Mouse (Mus musculus) 416B (cell line): ENCODE results near the gene Xylt1.

ENCODE experiments used
- DNase-seq: peaks from one replicate; pipeline ENCODE4 v3.0.0; 2011; ENCODE audit warnings: low read depth

The Xylt1 gene

DNA sequence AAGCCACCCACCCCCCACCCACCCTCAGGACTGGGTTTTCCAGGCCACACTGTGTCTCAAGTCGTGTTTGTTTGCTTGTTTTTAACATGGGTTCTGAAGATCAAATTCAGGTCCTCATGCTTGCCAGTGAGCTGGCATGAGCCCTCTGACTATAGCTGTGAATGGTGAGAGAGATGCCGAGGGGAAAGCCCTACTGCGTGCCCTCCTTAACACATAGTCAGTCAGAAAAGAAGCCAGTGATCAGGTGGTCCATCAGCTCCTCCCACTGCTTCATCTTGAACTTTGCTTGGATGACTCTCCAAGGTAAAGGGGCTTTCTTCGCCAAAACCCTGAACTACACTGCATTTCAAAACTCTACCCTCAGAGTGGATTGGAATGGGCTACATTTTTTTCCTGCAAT lies 183.8 kb downstream of the Xylt1 start:
- DNase-seq, result no peak

DNA sequence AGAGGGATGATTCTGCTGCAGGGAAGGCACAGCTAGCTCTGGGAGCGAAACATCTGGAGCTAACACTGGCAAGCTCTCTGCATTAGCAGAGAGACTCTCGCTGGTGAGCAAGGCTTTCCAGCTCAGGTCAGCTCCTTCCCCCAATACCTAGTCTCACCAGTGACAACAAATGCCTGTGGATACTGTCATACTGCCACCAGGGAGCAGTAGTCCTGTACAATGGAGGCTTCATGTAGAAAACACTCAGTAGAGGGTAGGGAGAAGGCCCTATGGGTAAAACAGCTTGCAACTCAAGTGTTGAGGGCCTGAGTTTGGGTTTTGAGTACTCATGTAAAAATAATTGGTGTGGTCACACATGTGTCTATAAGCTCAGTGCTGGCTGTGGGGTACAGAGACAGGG lies 185.3 kb downstream of the Xylt1 start:
- peak; percentile 29 for DNase-seq

DNA sequence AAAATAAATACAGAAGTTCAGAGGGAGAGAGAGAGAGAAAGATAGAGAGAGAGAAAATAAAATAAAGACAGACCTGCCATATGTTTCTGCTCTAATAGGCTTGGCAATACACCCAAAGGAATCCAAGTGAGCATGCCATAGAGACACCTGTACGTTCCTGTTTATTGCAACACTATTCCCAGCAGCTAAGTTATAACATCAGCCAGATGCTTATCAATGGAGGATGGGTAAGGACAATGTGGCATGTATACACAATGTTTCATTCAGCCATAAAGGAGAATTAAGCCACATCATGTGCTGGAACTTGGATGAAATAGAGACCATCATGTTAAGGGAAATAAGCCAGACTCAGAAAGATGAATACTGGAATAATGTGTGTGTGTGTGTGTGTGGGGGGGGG lies 186.1 kb downstream of the Xylt1 start:
- no peak for DNase-seq

DNA sequence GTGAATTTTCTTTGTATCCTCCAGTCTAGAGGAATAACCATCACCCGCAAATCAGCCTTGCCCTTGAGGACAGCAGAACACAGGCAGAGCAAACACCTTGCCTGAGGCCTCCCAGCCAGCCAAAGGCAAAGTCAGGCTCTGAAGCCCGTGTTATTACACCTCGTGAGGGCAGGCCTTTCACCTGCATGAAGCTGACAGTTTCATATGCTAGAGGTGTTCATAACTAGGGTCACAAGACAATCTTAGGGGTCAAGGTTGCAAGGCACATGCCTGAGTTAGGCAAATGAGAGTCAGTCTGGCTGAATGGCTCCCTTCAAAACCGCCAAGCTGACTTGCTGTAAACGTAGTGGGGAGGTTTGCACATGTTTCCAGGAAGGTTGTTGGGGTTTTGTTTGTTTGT lies 186.5 kb downstream of the Xylt1 start:
- DNase-seq, result no peak

DNA sequence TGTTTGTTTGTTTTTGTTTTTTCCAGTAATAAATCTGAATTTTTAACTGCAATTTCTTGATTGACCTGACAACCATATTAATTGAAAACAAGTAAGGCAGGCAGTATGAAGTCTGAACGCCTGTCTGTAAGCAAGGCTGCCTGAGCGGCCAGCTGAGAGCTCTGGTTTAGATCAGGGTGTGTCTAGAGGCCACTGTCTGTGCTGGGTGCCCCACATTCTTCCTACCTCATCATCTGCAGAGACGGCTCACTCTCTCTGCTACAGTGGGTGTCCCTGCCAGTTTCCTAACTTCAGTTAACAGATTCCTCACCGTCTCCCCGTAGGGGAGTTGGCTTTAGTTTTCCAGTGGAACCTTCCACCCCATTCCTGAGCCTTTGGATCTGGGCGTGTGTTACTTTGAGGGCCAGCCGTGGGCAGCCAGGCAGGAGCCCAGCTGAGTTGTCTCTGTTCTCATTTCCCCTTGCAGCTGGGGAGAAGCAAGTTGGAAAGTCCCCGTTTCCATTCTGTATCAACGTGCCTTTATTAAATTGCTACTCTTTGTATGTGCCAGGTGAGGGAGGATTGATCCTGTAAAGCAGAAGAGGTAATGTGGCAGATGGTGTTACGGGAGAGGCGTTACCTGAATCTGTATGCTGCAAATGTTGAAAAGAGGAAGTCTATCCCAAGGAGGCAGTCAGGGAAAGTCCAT lies 187.0 kb downstream of the Xylt1 start:
- DNase-seq, result no peak

DNA sequence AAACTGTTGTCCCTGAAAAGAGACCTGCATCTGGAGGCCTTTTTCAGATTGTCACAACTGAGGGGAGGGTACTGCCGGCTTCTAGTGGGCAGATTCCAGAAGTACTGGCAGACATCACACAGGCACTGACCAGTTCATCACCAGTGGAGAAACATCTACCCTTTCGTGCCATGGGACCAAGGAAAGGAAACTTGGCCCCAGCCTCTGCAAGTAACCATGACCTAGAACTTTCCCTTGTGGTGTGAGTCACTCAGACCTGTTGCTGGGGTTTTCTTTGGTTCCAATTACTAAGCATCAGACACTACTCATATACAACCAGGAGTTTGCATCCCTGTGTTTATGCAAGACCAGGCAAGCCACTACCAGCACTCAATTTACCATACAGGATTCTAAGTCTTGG lies 190.4 kb downstream of the Xylt1 start:
- DNase-seq, result peak; percentile 4

DNA sequence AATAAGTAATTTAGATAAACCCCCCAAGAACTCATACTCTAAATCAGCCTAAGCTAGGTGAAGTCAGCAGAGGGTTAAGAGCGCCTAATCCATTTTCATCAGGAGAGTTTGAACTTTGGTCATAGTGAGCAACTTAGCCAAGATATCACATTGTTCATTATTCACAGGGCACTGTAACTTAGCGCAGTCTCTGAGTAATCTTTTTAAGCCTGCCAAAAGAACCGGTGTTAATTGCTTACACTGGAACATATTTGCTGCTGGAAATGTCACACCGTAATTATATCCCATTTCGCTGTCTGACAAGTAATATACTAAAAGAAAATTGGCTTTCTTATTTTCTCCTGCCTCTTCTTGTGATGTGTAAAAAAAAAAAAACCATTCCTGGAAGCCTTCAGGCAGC lies 190.9 kb downstream of the Xylt1 start:
- no peak for DNase-seq

DNA sequence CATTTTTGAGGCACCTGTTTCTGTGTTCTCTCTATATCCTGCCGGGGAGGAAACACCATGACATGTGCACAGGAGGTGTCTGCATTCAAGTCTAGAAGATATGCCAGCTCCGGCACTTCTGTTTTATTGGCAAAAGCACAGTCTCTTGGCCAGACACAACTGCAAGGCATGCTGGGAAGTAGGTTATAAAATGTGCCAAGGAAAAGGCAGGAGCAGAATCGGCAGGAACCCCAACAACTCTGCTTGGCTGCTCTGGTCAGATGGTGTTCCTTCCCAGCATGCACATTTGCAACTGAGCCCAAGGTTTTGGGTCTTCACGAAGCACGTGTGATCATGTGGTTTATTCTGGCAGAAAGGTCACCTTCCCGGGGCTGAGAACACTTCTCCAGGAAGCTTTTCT lies 192.4 kb downstream of the Xylt1 start:
- no peak for DNase-seq

DNA sequence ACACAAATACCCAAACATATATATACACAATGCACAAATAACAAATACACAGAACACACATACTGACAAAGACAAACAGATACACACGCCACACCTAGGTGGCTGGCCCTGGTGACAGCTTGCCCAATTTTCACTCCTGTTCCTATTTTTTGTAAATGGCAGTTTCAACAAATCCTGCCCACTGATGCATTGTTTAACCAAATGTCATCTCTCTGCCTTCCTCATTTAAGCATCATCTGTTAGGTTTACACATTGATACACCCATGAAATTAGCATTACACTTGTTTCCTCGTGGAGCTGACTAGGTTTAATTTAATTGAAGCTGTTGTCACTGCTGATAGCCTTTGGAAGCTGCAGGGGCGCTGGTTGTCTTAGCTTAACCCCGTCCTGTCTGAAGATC lies 194.6 kb downstream of the Xylt1 start:
- no peak for DNase-seq

DNA sequence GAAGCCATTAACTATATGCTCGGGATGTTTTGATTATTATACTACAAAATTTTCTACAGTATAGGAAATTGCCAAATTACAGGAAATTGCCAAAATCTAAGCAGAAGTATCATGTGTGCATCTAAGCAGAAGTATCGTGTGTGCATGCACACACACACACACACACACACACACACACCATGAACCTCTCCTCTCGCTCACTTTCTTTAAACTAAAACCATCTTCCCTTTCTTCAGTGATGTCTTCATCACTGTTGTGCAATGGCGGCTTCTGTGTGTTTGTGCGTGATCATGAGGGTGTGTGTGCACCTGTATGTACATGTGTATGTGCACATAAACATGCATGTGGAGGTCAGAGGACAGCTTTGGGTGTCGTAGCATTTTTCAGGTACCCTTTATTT lies 196.3 kb downstream of the Xylt1 start:
- peak; percentile 8 for DNase-seq

DNA sequence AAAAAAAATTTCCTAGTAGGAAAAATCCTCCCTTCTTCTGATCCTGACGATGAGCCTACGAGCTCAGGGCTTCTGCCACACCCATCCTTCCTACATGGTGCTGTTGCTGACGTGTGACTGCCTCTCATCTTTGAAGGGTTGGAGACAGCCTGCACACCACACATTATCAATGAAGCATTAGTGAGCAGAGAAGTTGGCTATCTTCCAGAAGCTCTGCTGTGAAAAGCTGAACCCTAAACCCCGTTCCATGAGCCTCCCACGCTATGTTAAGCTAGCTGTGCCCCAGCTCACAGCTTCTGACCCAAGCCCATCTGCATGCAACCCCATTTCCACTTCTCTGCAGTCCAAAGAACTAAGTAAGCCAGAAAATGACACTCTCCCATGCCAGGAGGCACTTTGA lies 204.4 kb downstream of the Xylt1 start:
- no peak for DNase-seq

DNA sequence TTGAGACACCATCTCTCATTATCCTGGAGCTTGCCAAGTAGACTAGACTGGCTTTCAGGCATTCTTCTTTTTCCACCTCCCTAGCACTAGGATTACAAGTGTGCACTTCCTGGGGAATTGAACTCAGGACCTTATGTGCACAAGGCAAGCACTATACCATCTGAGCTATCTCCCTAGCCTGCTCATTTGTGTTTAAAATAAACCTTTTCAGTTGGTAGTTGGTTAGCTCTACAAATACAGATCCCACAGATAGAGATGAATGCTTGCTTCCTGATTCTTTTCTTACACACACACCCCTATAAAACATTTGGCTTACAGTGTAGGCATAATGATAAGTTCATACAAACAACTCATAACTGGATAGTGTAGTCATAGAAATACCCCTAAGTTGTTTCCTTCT lies 206.0 kb downstream of the Xylt1 start:
- peak; percentile 8 for DNase-seq

DNA sequence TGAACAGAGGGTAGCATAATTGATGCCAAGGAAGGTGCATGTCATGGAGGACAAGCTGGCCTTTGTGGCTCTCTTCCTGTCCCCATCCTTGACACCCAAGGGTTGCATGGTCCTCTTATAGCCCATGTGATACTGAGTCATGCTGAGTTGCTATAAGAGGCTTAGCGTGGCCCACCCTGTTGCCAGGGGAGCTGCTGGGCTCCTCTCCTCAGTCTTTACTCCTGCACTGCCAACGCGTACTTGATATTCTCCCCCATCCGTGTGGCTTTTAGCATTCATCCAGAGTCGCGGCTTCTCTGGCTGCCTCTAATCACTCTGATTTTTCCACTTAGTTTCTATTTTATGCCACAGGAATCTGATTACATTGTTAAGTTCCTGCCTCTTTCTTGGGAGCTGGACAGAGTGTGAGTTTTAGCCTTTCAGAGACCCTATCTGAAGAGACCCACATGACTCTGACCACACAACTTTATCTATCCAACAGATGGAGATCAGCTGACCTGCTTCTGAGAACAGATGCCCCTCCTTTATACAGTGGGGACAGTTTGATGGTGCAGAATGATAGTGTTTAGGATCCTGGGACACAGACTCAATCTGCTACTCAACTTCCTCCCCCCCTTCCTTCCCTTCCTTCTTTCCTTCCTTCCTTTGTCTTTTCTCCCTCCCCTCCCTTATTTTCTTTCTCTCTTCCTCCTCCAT lies 206.6 kb downstream of the Xylt1 start:
- peak; percentile 12 for DNase-seq

DNA sequence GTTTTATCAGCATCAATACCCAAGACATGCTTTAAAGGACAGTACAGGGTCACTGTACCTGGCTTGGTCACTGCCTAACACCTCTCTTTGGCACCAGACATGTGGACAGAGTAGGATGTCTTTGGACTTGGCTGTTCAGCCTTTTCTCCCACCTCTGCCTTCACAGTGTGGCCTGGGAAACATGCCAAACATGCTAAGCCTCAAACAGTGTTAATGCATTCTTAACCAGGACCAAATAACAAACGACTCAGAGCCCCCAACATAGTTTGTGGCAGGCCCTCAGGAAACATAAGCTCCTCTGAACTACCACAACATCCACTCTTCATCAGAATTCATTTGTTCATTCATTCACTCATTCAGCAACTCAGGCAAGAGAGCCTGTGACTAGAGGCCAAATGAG lies 207.6 kb downstream of the Xylt1 start:
- no peak for DNase-seq

DNA sequence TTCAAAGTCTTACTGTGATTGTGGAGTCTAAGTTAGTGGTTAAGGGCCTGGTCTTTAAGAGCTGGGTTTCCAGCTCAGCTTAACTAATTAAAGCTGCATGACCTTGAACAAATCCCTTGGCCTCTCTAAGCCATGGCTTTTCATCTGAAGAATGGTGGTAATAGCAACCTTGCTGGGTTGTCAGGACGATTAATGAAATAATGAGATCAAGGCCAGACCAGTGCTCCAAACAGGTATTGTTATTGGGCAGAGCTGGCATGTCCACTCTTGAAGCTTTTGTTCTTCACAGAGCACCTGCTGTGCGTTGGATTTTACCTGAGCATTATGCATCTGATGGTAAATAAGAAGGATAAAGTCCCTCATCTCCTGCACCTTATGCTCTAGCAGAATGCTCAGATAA lies 208.6 kb downstream of the Xylt1 start:
- no peak for DNase-seq

DNA sequence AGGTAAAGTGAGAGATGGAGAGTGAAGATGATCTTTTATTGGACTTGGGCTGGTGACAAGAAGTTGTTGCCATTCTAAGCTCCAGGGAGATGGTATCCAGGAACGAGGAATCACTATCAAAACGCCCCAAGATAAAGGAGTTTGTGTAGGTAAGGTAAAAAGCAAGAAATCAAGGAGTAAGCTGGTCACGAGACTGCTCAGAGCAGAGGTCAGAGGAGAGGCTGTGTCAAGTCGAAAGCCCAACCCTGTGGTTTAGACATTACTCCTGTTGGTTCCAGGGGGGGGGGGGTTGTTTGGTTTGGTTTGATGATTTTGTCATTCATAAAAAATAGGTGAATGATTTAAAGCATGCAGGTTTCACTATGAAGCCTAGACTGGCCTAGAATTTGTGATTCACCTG lies 209.0 kb downstream of the Xylt1 start:
- no peak for DNase-seq

DNA sequence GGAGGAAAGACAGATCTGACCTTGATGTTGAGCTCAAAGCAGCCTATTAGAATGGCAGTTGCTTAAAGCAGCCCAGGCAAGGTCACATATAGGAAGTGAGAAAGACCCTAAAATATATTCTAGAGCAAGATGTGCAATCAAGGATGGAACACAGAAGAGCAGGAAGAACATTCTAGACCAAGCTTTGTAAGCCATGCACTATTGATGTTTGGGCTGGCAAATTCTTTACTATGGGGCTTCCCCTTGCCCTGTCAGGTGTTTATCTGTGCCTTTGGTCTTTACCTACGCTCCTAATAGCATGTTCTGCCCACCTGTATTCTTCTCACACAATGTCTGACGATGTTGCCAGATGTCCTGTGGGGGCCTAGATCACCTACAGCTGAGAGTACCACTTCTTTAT lies 213.4 kb downstream of the Xylt1 start:
- DNase-seq, result no peak

DNA sequence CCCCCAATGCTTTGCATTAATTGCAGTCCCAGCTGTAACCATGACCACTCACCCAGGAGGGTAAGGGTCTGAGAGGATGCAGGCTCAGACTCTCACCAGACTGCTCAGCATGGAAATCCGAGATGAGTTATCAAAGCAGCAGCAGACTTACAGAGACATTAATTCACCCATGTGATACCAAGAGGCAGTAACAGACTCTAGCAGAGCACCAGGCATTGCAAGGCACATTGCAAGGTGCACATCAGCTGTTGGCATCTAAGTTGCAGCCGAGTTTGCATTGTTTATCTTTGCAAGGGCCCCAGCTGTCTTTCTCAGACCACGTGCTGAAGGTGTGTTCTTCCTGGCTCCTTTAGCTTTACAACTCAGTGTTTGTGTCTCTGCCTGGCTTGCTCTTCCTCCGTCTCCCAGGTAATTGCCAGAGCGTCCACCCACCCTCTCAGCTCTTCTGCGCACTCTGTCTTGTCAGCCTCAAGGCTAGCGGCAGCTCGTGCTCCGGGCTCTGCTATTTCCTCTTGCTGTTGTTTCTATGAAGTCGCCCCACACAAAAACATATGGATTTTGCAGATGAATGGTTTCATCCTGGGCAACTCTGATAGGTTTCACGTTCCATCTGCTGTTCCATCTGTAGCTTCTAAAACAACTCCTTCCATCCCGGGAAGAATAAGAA lies 214.4 kb downstream of the Xylt1 start:
- DNase-seq, result no peak

DNA sequence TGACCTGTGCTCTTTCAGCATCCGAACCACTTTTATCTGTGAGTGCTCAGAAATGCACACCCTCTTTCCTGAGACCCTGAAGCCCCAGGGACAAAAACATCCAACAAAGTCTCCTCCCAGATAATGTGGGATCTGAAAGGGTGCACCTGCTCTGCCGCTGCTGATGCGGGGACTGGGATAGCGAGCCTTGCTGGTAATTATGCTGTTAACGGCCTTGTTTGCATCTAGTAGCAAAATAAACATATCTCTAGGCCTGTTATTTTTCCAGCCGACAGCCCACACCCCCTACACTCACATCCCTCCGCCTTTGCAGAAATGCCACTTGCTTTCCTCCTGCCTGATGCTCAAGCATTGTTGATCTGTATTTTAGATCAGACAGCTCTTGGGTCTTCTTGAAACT lies 219.7 kb downstream of the Xylt1 start:
- no peak for DNase-seq

DNA sequence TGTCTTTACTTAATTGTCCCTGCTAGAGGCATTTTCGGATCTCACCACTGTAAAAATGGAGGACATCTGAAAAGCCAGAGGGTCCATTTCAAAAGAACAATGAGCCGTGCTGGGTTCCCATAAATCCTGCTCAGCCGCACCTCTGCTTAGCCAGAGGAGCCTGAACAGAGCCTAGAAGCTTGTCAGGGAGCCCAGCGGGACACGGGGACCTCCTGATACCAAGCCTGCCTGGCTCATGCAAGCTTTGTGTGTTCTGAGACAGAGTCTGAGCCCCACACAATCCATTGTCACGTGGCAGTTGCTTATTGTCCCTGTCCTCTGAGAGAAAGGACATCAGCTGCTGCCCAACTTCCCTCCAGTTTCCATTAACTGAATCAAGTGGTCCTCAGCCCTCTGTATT lies 229.7 kb downstream of the Xylt1 start:
- DNase-seq, result no peak

DNA sequence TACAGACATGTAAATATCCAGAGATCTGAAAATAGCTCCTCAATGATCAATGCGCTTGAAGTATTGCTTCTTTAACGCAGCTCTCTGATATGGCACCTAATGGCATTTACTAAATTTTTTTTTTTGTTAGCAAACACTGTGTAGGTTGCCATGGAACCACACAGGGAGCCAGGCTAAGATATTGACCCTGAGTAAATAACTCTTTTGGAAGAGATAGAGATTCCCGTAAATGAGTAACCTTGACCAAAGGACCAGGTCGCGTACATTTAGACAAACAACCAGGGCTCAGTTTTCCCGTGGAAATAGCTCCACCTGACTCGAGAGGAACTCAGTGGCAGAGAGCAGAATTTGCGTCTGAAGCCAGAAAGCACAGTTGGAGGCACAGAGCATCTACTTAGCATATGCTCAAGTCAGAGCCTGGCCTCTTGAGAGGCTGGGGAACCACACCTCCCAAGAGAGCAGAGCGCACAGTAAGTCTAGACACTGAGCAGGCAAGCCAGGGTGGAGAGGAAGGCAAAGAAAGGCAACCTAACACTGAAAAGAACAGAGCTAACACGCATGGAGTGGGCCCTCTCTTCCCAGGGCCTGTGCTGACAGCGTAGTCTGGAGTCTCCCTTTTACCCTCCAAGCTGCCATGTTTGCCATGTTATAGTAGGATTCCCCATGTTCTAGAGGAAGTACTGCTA lies 232.2 kb downstream of the Xylt1 start:
- DNase-seq, result no peak

DNA sequence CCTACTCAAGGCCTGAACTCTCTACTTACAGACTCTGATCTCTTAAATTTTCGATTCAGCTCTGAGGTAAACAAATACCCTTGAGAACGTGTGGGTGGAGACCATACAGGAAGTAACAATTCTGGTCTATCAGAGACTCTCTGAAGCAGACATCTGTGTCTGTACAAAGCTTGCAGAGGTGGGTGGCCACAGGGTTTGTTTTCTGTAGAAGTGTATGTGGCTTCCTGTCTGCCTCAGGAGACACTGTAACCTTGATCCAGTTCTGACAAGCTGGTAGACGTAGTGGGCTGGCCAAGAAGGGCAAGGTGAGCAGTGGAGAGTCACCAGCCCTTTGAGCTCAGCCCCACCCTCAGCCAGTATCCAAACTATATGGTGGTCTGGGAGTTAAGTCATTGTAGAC lies 233.0 kb downstream of the Xylt1 start:
- DNase-seq, result no peak

DNA sequence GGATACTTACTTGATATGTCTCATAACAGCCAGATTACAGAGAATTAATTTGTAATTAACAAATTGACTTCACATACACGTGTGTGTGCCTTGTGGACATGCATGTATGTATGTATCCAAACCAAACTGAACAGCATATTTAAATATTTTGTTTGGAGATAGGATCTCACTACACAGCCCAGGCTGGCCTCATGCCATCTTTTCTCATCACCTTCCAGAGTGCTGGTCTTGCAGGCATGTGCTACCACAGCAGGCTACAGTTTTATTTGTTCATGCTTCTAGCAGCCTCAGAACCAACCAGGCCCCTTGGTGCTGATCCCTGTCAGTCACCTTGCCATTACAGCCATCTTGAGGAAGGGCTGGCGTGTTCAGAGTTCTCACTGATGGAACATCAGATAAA lies 233.6 kb downstream of the Xylt1 start:
- no peak for DNase-seq
